ENCODE assay signal across 8 mouse cellular contexts in the genomic region with DNA sequence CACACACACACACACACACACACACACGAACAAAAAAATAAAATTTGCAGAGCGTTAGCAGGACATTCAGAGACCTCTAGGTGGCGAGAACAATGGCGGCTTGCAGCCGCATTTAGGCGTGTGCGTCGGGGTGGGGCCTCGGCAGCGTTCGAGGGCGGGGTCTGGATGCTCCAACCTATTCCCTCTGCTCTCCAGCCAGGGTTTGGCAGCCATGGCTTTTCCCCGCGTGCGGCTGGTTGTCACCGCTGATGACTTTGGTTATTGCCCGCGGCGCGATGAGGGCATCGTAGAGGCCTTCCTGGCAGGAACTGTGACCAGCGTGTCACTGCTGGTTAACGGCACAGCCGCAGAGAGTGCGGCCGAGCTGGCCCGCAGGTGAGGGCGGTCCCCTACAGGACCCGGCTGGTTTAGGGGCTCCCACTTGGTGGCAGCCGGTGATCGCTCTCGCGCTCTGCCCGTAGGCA. TPM values are rescaled to one million over a fixed set of nuclear protein-coding genes. Genes with fewer than 3 reads are reported as not detected.
A peak's percentile ranks its signal among the peaks of the same experiment; 100 is the strongest.
DNase-seq lines count a peak whose midpoint lies in the region; ATAC-seq and TF ChIP-seq lines count a peak whose summit lies in the region.

Ccdc116 (minus strand) TSS at position 458 of the 464 bp plus-strand sequence.

- H3K9me3 ChIP-seq in E14TG2a.4 (ENCODE audit: low read length), result no peaks in the 10 kb centered on the region
- no peaks in the 10 kb centered on the region for H3K9me3 ChIP-seq in forebrain, embryonic 11.5 days (ENCODE audit: control insufficient read depth, low read length)
- no peaks in the 10 kb centered on the region for H3K9me3 ChIP-seq in heart, embryonic 16.5 days (replicated peaks; ENCODE audit: control insufficient read depth, low read length)
- no peaks in the 10 kb centered on the region for H3K9me3 ChIP-seq in liver, embryonic 13.5 days (replicated peaks)
- no peaks in the 10 kb centered on the region for H3K9me3 ChIP-seq in stomach, embryonic 14.5 days (ENCODE audit: control insufficient read depth, low read depth, low read length)

- ATAC-seq in forebrain, embryonic 11.5 days (replicated peaks; ENCODE audit: low FRiP score), result peak; percentile 83
- ATAC-seq in heart, embryonic 16.5 days (replicated peaks; ENCODE audit: extremely low read depth, insufficient read depth, low FRiP score), result peak; percentile 81
- ATAC-seq in liver, embryonic 13.5 days (ENCODE audit: low read depth), result peak; percentile 74
- ATAC-seq in stomach, embryonic 14.5 days (ENCODE audit: insufficient number of reproducible peaks, insufficient read depth, low FRiP score, low read depth), result peak; percentile 78

- peak within 1 kb of the TSS; percentile 55 for H3K9ac ChIP-seq in forebrain, embryonic 11.5 days (ENCODE audit: low read length)
- peak within 1 kb of the TSS; percentile 52 for H3K9ac ChIP-seq in heart, embryonic 16.5 days (ENCODE audit: low read length)
- H3K9ac ChIP-seq in liver, embryonic 13.5 days, result peak within 1 kb of the TSS; percentile 78
- H3K9ac ChIP-seq in stomach, embryonic 14.5 days (replicated peaks; ENCODE audit: low read depth, low read length), result peak within 1 kb of the TSS; percentile 22; the same call in 1 of the 2 replicates

- H3K27me3 ChIP-seq in E14TG2a.4 (ENCODE audit: insufficient read depth, low read length), result no peaks in the 10 kb centered on the region; the same call in 1 of the 2 replicates
- H3K27me3 ChIP-seq in forebrain, embryonic 11.5 days (ENCODE audit: control insufficient read depth, insufficient read depth, low read length), result peaks cover 9% of the 10 kb centered on the region
- no peaks in the 10 kb centered on the region for H3K27me3 ChIP-seq in heart, embryonic 16.5 days (ENCODE audit: control insufficient read depth, insufficient read depth, low read length)
- no peaks in the 10 kb centered on the region for H3K27me3 ChIP-seq in liver, embryonic 13.5 days
- no peaks in the 10 kb centered on the region for H3K27me3 ChIP-seq in stomach, embryonic 14.5 days (ENCODE audit: control insufficient read depth, insufficient read depth, low read length)

- no peak within 1 kb of the TSS for H3K27ac ChIP-seq in forebrain, embryonic 11.5 days (ENCODE audit: low read depth, low read length)
- H3K27ac ChIP-seq in heart, embryonic 16.5 days (ENCODE audit: low read length), result no peak within 1 kb of the TSS
- peak within 1 kb of the TSS; percentile 18; the same call in 1 of the 2 replicates for H3K27ac ChIP-seq in liver, embryonic 13.5 days
- no peak within 1 kb of the TSS for H3K27ac ChIP-seq in stomach, embryonic 14.5 days (ENCODE audit: low read length)

- H3K4me1 ChIP-seq in E14TG2a.4 (replicated peaks; ENCODE audit: low read depth, low read length), result peaks cover 49% of the 10 kb centered on the region
- peaks cover 5% of the 10 kb centered on the region; the same call in 1 of the 2 replicates for H3K4me1 ChIP-seq in forebrain, embryonic 11.5 days (replicated peaks; ENCODE audit: control insufficient read depth, insufficient read depth, low read length)
- H3K4me1 ChIP-seq in heart, embryonic 16.5 days (ENCODE audit: control insufficient read depth, insufficient read depth, low read length), result peaks cover 10% of the 10 kb centered on the region; the same call in 1 of the 2 replicates
- peaks cover 20% of the 10 kb centered on the region for H3K4me1 ChIP-seq in liver, embryonic 13.5 days (replicated peaks)
- peaks cover 10% of the 10 kb centered on the region; the same call in 1 of the 2 replicates for H3K4me1 ChIP-seq in stomach, embryonic 14.5 days (ENCODE audit: control insufficient read depth, insufficient read depth, low read length)

- WGBS in forebrain, embryonic 11.5 days, result under 1% methylated on average over 34 of the region's 34 CpGs
- under 1% methylated on average over 34 of the region's 34 CpGs for WGBS in heart, embryonic 16.5 days
- WGBS in liver, embryonic 13.5 days (ENCODE audit: insufficient replicate concordance), result under 1% methylated on average over 34 of the region's 34 CpGs
- WGBS in stomach, embryonic 14.5 days, result 1% methylated on average over 34 of the region's 34 CpGs

- H3K4me2 ChIP-seq in forebrain, embryonic 11.5 days (ENCODE audit: low read depth, low read length, severe bottlenecking), result peak within 1 kb of the TSS; percentile 98
- H3K4me2 ChIP-seq in heart, embryonic 16.5 days (ENCODE audit: low read depth, low read length), result peak within 1 kb of the TSS; percentile 99
- H3K4me2 ChIP-seq in liver, embryonic 13.5 days, result peak within 1 kb of the TSS; percentile 98
- H3K4me2 ChIP-seq in stomach, embryonic 14.5 days (replicated peaks; ENCODE audit: low read depth, low read length), result peak within 1 kb of the TSS; percentile 99

- H3K36me3 ChIP-seq in E14TG2a.4 (ENCODE audit: insufficient read depth, low read length), result peaks cover 30% of the 10 kb centered on the region
- no peaks in the 10 kb centered on the region for H3K36me3 ChIP-seq in forebrain, embryonic 11.5 days (ENCODE audit: control insufficient read depth, insufficient read depth, low read length)
- no peaks in the 10 kb centered on the region for H3K36me3 ChIP-seq in heart, embryonic 16.5 days (ENCODE audit: control insufficient read depth, insufficient read depth)
- H3K36me3 ChIP-seq in liver, embryonic 13.5 days, result peaks cover 8% of the 10 kb centered on the region; the same call in 1 of the 2 replicates
- no peaks in the 10 kb centered on the region for H3K36me3 ChIP-seq in stomach, embryonic 14.5 days (ENCODE audit: control insufficient read depth, insufficient read depth, low read length)

- peak; percentile 84 for DNase-seq in c-Kit-positive CD71-positive TER-119-negative erythroid progenitor cells, embryonic 14.5 days (ENCODE audit: low read depth)
- DNase-seq in forebrain, embryonic 11.5 days (ENCODE audit: low spot score), result peak; percentile 91
- peak; percentile 81 to 89 for DNase-seq in kidney, postnatal 25 days
- DNase-seq in liver, embryonic 13.5 days, result peak; percentile 77
- DNase-seq in natural killer cell, adult 2 months (ENCODE audit: low spot score in 2 of 2), result peak; percentile 59 to 77

- TF ChIP-seq CTCF in E14TG2a.4 (conservative IDR thresholded peaks at IDR 0.05; ENCODE audit: low read length), result peak; percentile 16; the same call in 1 of the 2 replicates

- H3K4me3 ChIP-seq in E14TG2a.4 (replicated peaks; ENCODE audit: low read length), result peak within 1 kb of the TSS; percentile 93
- H3K4me3 ChIP-seq in forebrain, embryonic 11.5 days (ENCODE audit: low read depth, low read length), result peak within 1 kb of the TSS; percentile 49
- H3K4me3 ChIP-seq in heart, embryonic 16.5 days (ENCODE audit: low read length), result peak within 1 kb of the TSS; percentile 60
- H3K4me3 ChIP-seq in liver, embryonic 13.5 days (replicated peaks), result peak within 1 kb of the TSS; percentile 70
- H3K4me3 ChIP-seq in stomach, embryonic 14.5 days (ENCODE audit: low read depth, low read length), result peak within 1 kb of the TSS; percentile 52

RNA-seq across cellular contexts. Expression of gene Ccdc116, which starts in this region (rescaled TPM):
- polyA plus RNA-seq in forebrain, embryonic 11.5 days (2014; fragmentation: Nextera tagmentation; extraction: Ambion mirVana), result 0.61 and 0.97 TPM in 2 replicates
- polyA plus RNA-seq in heart, embryonic 16.5 days (2015; fragmentation: Nextera tagmentation; extraction: Ambion mirVana), result 0.22 and 0.76 TPM in 2 replicates
- 0.62 and 0.81 TPM in 2 replicates for polyA plus RNA-seq in liver, embryonic 13.5 days (2015; fragmentation: Nextera tagmentation; extraction: Ambion mirVana)
- 1.0 and 1.1 TPM in 2 replicates for polyA plus RNA-seq in stomach, embryonic 14.5 days (2014; fragmentation: Nextera tagmentation; extraction: Ambion mirVana)

Comparison
In these comparisons a context has a peak if more than half of its experiments do, and no peak if none do; other contexts are left out.
1. Peak in DNase-seq, ATAC-seq, H3K4me3 ChIP-seq, H3K9ac ChIP-seq and H3K4me2 ChIP-seq in forebrain, embryonic 11.5 days; RNA of the gene not detected or under 1 TPM.
2. Peak in ATAC-seq, H3K4me3 ChIP-seq, H3K9ac ChIP-seq and H3K4me2 ChIP-seq in heart, embryonic 16.5 days; RNA of the gene not detected or under 1 TPM.
3. Peak in DNase-seq, ATAC-seq, H3K4me3 ChIP-seq, H3K27ac ChIP-seq, H3K9ac ChIP-seq and H3K4me2 ChIP-seq in liver, embryonic 13.5 days; RNA of the gene not detected or under 1 TPM.
4. H3K9ac ChIP-seq: peak in every context shown above with its lines; median percentile 78 in liver, embryonic 13.5 days; 55 in forebrain, embryonic 11.5 days; 52 in heart, embryonic 16.5 days; 22 in stomach, embryonic 14.5 days.